Comparison of ENCODE assay signal across 26 mouse cellular contexts in genomic region chr3:54399911-54400310, GRCm38 (mm10). TPM values are rescaled to one million over a fixed set of nuclear protein-coding genes. Genes with fewer than 3 reads are reported as not detected.
DNase-seq lines count a peak whose midpoint lies in the region; ATAC-seq and TF ChIP-seq lines count a peak whose summit lies in the region.
"Had no signal": no experiment of that assay in that cellular context is flagged by ENCODE, and none has a peak within 500 bp of the region (broad histone marks: within the 10 kb centered on the region; RNA-seq: fewer than 3 reads in every experiment).

No protein-coding gene starts in this region.

- H3K36me3 ChIP-seq in spleen, adult 2 months (ENCODE audit: control insufficient read depth, insufficient read depth, low read length), result no peaks in the 10 kb centered on the region
- no peaks in the 10 kb centered on the region for H3K36me3 ChIP-seq in kidney, embryonic 16.5 days (ENCODE audit: insufficient read depth, low read length)
- H3K36me3 ChIP-seq: embryonic facial prominence, embryonic 13.5 days; forebrain, embryonic 15.5 days; heart, embryonic 12.5 days; hindbrain, embryonic 12.5 days; limb, embryonic 13.5 days; lung, embryonic 15.5 days; neural tube, embryonic 13.5 days had no signal

- no peak for TF ChIP-seq CTCF in spleen, adult 2 months (IDR thresholded peaks at IDR 0.05; ENCODE audit: extremely low read depth, insufficient read depth, insufficient read length, insufficient replicate concordance)
- no peak for TF ChIP-seq CTCF in layer of hippocampus, adult 2 months (conservative IDR thresholded peaks at IDR 0.05)

- DNase-seq in spleen, adult 2 months (ENCODE audit: low read depth in 1 of 2, low spot score in 2 of 2), result peak in 1 of 2 experiments; percentile 15
- DNase-seq in spleen, adult 18-20 months, result no peak
- DNase-seq in ZHBTc4 (ENCODE audit: low read depth, low spot score), result peak; percentile 5
- DNase-seq in induced T-regulatory cell, adult 2 months (ENCODE audit: low read depth), result peak; percentile 36
- no peak for DNase-seq in layer of hippocampus, adult 2 months (ENCODE audit: low spot score in 2 of 2)
- DNase-seq: cerebellum, adult 11-12 months; cerebellum, postnatal 14 days; heart, postnatal 14 days; kidney, adult 2 months; kidney, postnatal 10 days; lung, postnatal 36 days; midbrain, embryonic 14.5 days; retina, postnatal 1 day; right cerebral cortex, postnatal 4 days; thymus, adult 18-20 months had no signal

- no peak overlapping the region for H3K9ac ChIP-seq in kidney, embryonic 16.5 days (replicated peaks; ENCODE audit: low read length)
- H3K9ac ChIP-seq: embryonic facial prominence, embryonic 13.5 days; forebrain, embryonic 15.5 days; heart, embryonic 12.5 days; hindbrain, embryonic 12.5 days; limb, embryonic 13.5 days; liver, embryonic 14.5 days; lung, embryonic 15.5 days; neural tube, embryonic 13.5 days had no signal

- H3K4me3 ChIP-seq in spleen, adult 2 months (ENCODE audit: extremely low read depth, insufficient read depth, insufficient read length), result no peak overlapping the region
- no peak overlapping the region for H3K4me3 ChIP-seq in kidney, embryonic 16.5 days (ENCODE audit: low read length)
- no peak overlapping the region for H3K4me3 ChIP-seq in layer of hippocampus, adult 2 months
- H3K4me3 ChIP-seq: embryonic facial prominence, embryonic 13.5 days; forebrain, embryonic 15.5 days; heart, embryonic 12.5 days; hindbrain, embryonic 12.5 days; limb, embryonic 13.5 days; lung, embryonic 15.5 days; megakaryocyte, embryonic 14.5 days; neural tube, embryonic 13.5 days had no signal

- no peaks in the 10 kb centered on the region for H3K9me3 ChIP-seq in kidney, embryonic 16.5 days (ENCODE audit: low read length)
- H3K9me3 ChIP-seq: embryonic facial prominence, embryonic 13.5 days; forebrain, embryonic 15.5 days; heart, embryonic 12.5 days; hindbrain, embryonic 12.5 days; limb, embryonic 13.5 days; lung, embryonic 15.5 days; megakaryocyte, embryonic 14.5 days; neural tube, embryonic 13.5 days had no signal

- no peaks in the 10 kb centered on the region; the same call in 1 of the 2 replicates for H3K4me1 ChIP-seq in spleen, adult 2 months (ENCODE audit: control insufficient read depth, insufficient read depth, insufficient read length)
- peaks cover 9% of the 10 kb centered on the region; the same call in 1 of the 2 replicates for H3K4me1 ChIP-seq in kidney, embryonic 16.5 days (ENCODE audit: insufficient read depth, low read length)
- H3K4me1 ChIP-seq: forebrain, embryonic 15.5 days; heart, embryonic 12.5 days; hindbrain, embryonic 12.5 days; lung, embryonic 15.5 days; megakaryocyte, embryonic 14.5 days; neural tube, embryonic 13.5 days had no signal

- H3K27ac ChIP-seq in spleen, adult 2 months (ENCODE audit: insufficient read depth, low read length), result peak overlapping the region; percentile 55; the same call in 1 of the 2 replicates
- H3K27ac ChIP-seq in kidney, embryonic 16.5 days (ENCODE audit: low read length), result no peak overlapping the region
- H3K27ac ChIP-seq in layer of hippocampus, adult 2 months, result no peak overlapping the region
- H3K27ac ChIP-seq: embryonic facial prominence, embryonic 13.5 days; forebrain, embryonic 15.5 days; hindbrain, embryonic 12.5 days; limb, embryonic 13.5 days; liver, embryonic 14.5 days; lung, embryonic 15.5 days; neural tube, embryonic 13.5 days had no signal

- no peak for TF ChIP-seq POLR2A in spleen, adult 2 months (IDR thresholded peaks at IDR 0.05; ENCODE audit: low read depth, low read length)

- H3K4me2 ChIP-seq in kidney, embryonic 16.5 days (replicated peaks; ENCODE audit: low read depth, low read length), result no peak overlapping the region
- H3K4me2 ChIP-seq: embryonic facial prominence, embryonic 13.5 days; forebrain, embryonic 15.5 days; heart, embryonic 12.5 days; hindbrain, embryonic 12.5 days; limb, embryonic 13.5 days; lung, embryonic 15.5 days; neural tube, embryonic 13.5 days had no signal

- WGBS in spleen, adult 2 months, result 21% methylated on average over 2 of the region's 2 CpGs
- 46% methylated on average over 2 of the region's 2 CpGs for WGBS in kidney, embryonic 16.5 days

- ATAC-seq in kidney, embryonic 16.5 days (ENCODE audit: low FRiP score, low TSS enrichment), result no peak
- ATAC-seq in monocyte, adult 5-6 weeks (replicated peaks; ENCODE audit: insufficient number of reproducible peaks, low FRiP score, low TSS enrichment, poor library complexity, severe bottlenecking), result no peak
- ATAC-seq: forebrain, embryonic 15.5 days had no signal

- H3K27me3 ChIP-seq in spleen, adult 2 months (ENCODE audit: control insufficient read depth, insufficient read depth, low read length), result no peaks in the 10 kb centered on the region
- H3K27me3 ChIP-seq in kidney, embryonic 16.5 days (ENCODE audit: insufficient read depth, low read length), result no peaks in the 10 kb centered on the region
- H3K27me3 ChIP-seq: embryonic facial prominence, embryonic 13.5 days; forebrain, embryonic 15.5 days; heart, embryonic 12.5 days; hindbrain, embryonic 12.5 days; limb, embryonic 13.5 days; lung, embryonic 15.5 days; megakaryocyte, embryonic 14.5 days; neural tube, embryonic 13.5 days had no signal

RNA-seq across cellular contexts. Expression of gene Postn, which starts 39.0 kb away (rescaled TPM):
- 0.96 and 1.4 TPM in 2 replicates for polyA plus RNA-seq in spleen, adult 2 months (2012; rRNA removed)
- polyA plus RNA-seq in kidney, embryonic 16.5 days (2015; fragmentation: Nextera tagmentation; extraction: Ambion mirVana), result 108 and 117 TPM in 2 replicates
- 1 to 10 TPM; 1.1 to 2.2 TPM for total RNA-seq in layer of hippocampus, adult 2 months (2021)
- total RNA-seq in monocyte, adult 5-6 weeks (2017), result not detected in 3 replicates

Comparison
In these comparisons a context has a peak if more than half of its experiments do, and no peak if none do; other contexts are left out.
1. DNase-seq: peak in ZHBTc4 (single experiment) and induced T-regulatory cell, adult 2 months (single experiment); none in spleen, adult 18-20 months (0 of 2) and layer of hippocampus, adult 2 months (0 of 2).